Mouse (Mus musculus) CH12.LX (cell line): Measurements from ENCODE around the gene Pih1h3b. TPM values are rescaled to one million over a fixed set of nuclear protein-coding genes. Genes with fewer than 3 reads are reported as not detected.

Experiments
- DNase-seq: peaks from one replicate; pipeline ENCODE4 v3.0.0-alpha.2; 2013; ENCODE audit errors: extremely low read depth
- H3K27ac ChIP-seq: 2 replicates; pipeline ENCODE4 v1.5.1; 2012; ENCODE audit warnings: low read depth, mild to moderate bottlenecking, control low read depth, moderate library complexity; ENCODE audit not compliant: insufficient read depth
- H3K27me3 ChIP-seq: replicated peaks from 2 replicates; pipeline ENCODE3; 2012; ENCODE audit warnings: inconsistent platforms
- H3K36me3 ChIP-seq, 2 experiments: replicated peaks in 1 of 2; 2 replicates each; pipeline versions ENCODE3 to v1.6.1; 2012; ENCODE audit warnings: inconsistent platforms in 1 of 2, low read length in 1 of 2, mild to moderate bottlenecking in 1 of 2, mixed read lengths in 1 of 2, moderate library complexity in 1 of 2; ENCODE audit not compliant: control insufficient read depth in 1 of 2, insufficient read depth in 1 of 2
- H3K4me1 ChIP-seq, 2 experiments: 2 replicates each; pipeline ENCODE4 v1.6.1; 2012; ENCODE audit warnings: inconsistent platforms in 1 of 2, moderate library complexity in 1 of 2; ENCODE audit not compliant: insufficient read depth in 2 of 2, control insufficient read depth in 1 of 2
- H3K4me2 ChIP-seq: 2 replicates; pipeline ENCODE4 v1.6.1; 2012; ENCODE audit warnings: low read depth, mild to moderate bottlenecking, control low read depth; ENCODE audit not compliant: poor library complexity, insufficient read depth, severe bottlenecking
- H3K4me3 ChIP-seq, 3 experiments: fragments of 150-350 bp in 1 of 3; sonication (generic) in 1 of 3; replicated peaks in 1 of 3; 2 replicates each; pipeline versions ENCODE3 to v1.5.1; 2011 to 2012; ENCODE audit warnings: low read depth in 2 of 3, low read length in 2 of 3, mild to moderate bottlenecking in 2 of 3, moderate library complexity in 2 of 3, control low read depth in 1 of 3, improper control_type of control experiment in 1 of 3, inconsistent platforms in 1 of 3, mixed read lengths in 1 of 3; ENCODE audit not compliant: poor library complexity in 1 of 3
- H3K79me2 ChIP-seq: replicated peaks from 2 replicates; pipeline ENCODE4 v1.6.1; 2012; ENCODE audit warnings: mild to moderate bottlenecking, moderate library complexity; ENCODE audit not compliant: control insufficient read depth, poor library complexity, insufficient read depth, severe bottlenecking; ENCODE audit errors: extremely low read depth
- H3K9ac ChIP-seq: 2 replicates; pipeline ENCODE4 v1.6.1; 2012; ENCODE audit warnings: low read depth, mild to moderate bottlenecking, control low read depth, moderate library complexity; ENCODE audit not compliant: insufficient read depth
- H3K9me3 ChIP-seq: replicated peaks from 2 replicates; pipeline ENCODE3; 2012; ENCODE audit warnings: low read length, inconsistent platforms, mixed read lengths
- BHLHE40 ChIP-seq: IDR thresholded peaks from 2 replicates; pipeline ENCODE4 v1.6.1; 2011; ENCODE audit warnings: mild to moderate bottlenecking, low read depth, low read length, improper control_type of control experiment
- CTCF ChIP-seq, 2 experiments: IDR thresholded peaks in 1 of 2; conservative IDR thresholded peaks in 1 of 2; 2 replicates each; pipeline ENCODE4 v1.5.1; 2011 to 2012; ENCODE audit warnings: low read depth in 2 of 2, low read length in 2 of 2, improper control_type of control experiment in 1 of 2, inconsistent platforms in 1 of 2, mild to moderate bottlenecking in 1 of 2, moderate library complexity in 1 of 2
- E2F4 ChIP-seq: IDR thresholded peaks from 2 replicates; pipeline ENCODE4 v1.6.1; 2011; ENCODE audit warnings: low read depth, low read length, improper control_type of control experiment; ENCODE audit not compliant: insufficient replicate concordance
- ETS1 ChIP-seq: conservative IDR thresholded peaks from 2 replicates; pipeline ENCODE4 v1.6.1; 2012; ENCODE audit warnings: low read depth, mild to moderate bottlenecking, inconsistent platforms, low read length, improper control_type of control experiment, moderate library complexity
- IRF4 ChIP-seq: IDR thresholded peaks from 2 replicates; pipeline ENCODE4 v1.6.1; 2014; ENCODE audit warnings: low read depth, mild to moderate bottlenecking, inconsistent platforms, low read length, improper control_type of control experiment
- MAZ ChIP-seq: IDR thresholded peaks from 2 replicates; pipeline ENCODE4 v1.6.1; 2012; ENCODE audit warnings: low read depth, mild to moderate bottlenecking, inconsistent platforms, low read length, improper control_type of control experiment, moderate library complexity
- MXI1 ChIP-seq: IDR thresholded peaks from 2 replicates; pipeline ENCODE4 v1.6.1; 2011; ENCODE audit warnings: mild to moderate bottlenecking, low read depth, low read length, improper control_type of control experiment
- NELFE ChIP-seq: IDR thresholded peaks from 2 replicates; pipeline ENCODE4 v1.6.1; 2011; ENCODE audit warnings: low read depth, low read length, improper control_type of control experiment
- NRF1 ChIP-seq: IDR thresholded peaks from 2 replicates; pipeline ENCODE4 v1.6.1; 2014; ENCODE audit warnings: low read depth, mild to moderate bottlenecking, inconsistent platforms, low read length, improper control_type of control experiment, moderate library complexity
- PAX5 ChIP-seq: IDR thresholded peaks from 2 replicates; pipeline ENCODE4 v1.6.1; 2012; ENCODE audit warnings: low read length, inconsistent platforms, mixed read lengths
- POLR2A ChIP-seq: IDR thresholded peaks from 2 replicates; pipeline ENCODE4 v1.6.1; 2011; ENCODE audit warnings: low read depth, mild to moderate bottlenecking, improper control_type of control experiment, low read length
- POLR2AphosphoS2 ChIP-seq: IDR thresholded peaks from 2 replicates; pipeline ENCODE4 v1.6.1; 2011; ENCODE audit warnings: low read depth, low read length, improper control_type of control experiment
- RAD21 ChIP-seq: IDR thresholded peaks from 2 replicates; pipeline ENCODE4 v1.6.1; 2011; ENCODE audit warnings: low read depth, mild to moderate bottlenecking, low read length, improper control_type of control experiment, moderate library complexity
- SIN3A ChIP-seq: IDR thresholded peaks from 2 replicates; pipeline ENCODE4 v1.6.1; 2012; ENCODE audit warnings: low read length, improper control_type of control experiment, inconsistent platforms
- SMC3 ChIP-seq: IDR thresholded peaks from 2 replicates; pipeline ENCODE4 v1.6.1; 2011; ENCODE audit warnings: low read depth, low read length, improper control_type of control experiment
- UBTF ChIP-seq: IDR thresholded peaks from 2 replicates; pipeline ENCODE4 v1.6.1; 2012; ENCODE audit warnings: low read depth, mild to moderate bottlenecking, inconsistent platforms, low read length, improper control_type of control experiment, moderate library complexity
- USF1 ChIP-seq: IDR thresholded peaks from 2 replicates; pipeline ENCODE4 v1.6.1; 2014; ENCODE audit warnings: low read depth, mild to moderate bottlenecking, inconsistent platforms, low read length, improper control_type of control experiment
- USF2 ChIP-seq: conservative IDR thresholded peaks from 2 replicates; pipeline ENCODE4 v1.6.1; 2011; ENCODE audit warnings: low read depth, low read length, improper control_type of control experiment
- ZC3H11A ChIP-seq: IDR thresholded peaks from 2 replicates; pipeline ENCODE4 v1.6.1; 2012; ENCODE audit warnings: low read depth, mild to moderate bottlenecking, inconsistent platforms, low read length, improper control_type of control experiment
- ZKSCAN1 ChIP-seq: IDR thresholded peaks from 2 replicates; pipeline ENCODE4 v1.6.1; 2012; ENCODE audit warnings: low read depth, inconsistent platforms, low read length, improper control_type of control experiment, borderline replicate concordance
- dilution Hi-C: fragments of 300-500 bp; cut with MboI; formaldehyde crosslinking; loops from 2 replicates; pipeline ENCODE4 v1.14.3; 2020; ENCODE audit warnings: low sequenced_read_pairs; ENCODE audit not compliant: extremely low pct_unique_long_range_greater_than_20kb, extremely low pct_ligation_motif_present
- in situ Hi-C: fragments of 300-500 bp; cut with MboI; formaldehyde crosslinking; loops from 3 replicates; pipeline ENCODE4 v1.14.3; 2019; ENCODE audit warnings: low sequenced_read_pairs, low pct_ligation_motif_present, low pct_unique_long_range_greater_than_20kb, mixed read lengths
- polyA plus RNA-seq: library from polyadenylated mRNA; unstranded; fragments of >175 nt; gene quantifications from 2 replicates; pipeline ENCODE4 v1.2.1, GENCODE M21; 2012; ENCODE audit warnings: low read depth; ENCODE audit not compliant: insufficient read length
- total RNA-seq, 2 experiments: library from RNA; depleted of rRNA; stranded (reverse); fragments of 300-350 nt in 1 of 2; fragments of >200 nt in 1 of 2; gene quantifications; 2 replicates each; pipeline ENCODE4 v1.2.3; 2012 to 2014

Gene Pih1h3b
- total and polyA plus RNA-seq, 3 experiments, result 0.20 to 1.8 (median 0.48) TPM

DNA sequence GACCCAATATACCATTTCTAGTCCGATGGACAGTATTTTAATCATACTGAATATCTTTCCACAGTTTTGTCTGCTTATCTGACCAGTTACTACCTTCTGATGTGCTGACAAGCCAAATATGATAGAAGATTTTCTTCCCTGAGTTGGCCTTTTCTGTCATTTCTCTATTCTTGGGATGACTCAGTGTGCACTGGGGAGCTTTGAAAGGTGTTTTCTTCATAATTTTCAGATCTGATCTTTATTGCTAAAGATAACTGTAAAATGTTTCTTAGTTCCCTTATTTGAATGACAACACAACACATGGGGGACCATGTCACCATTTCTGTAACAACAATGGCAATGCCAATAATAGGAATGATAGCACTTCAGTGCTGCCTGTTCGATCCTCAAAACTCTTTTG is 19.9 kb downstream of the Pih1h3b start (continued):
- TF ChIP-seq UBTF (no peak), BHLHE40 (no peak), USF1 (no peak), NELFE (no peak), MAZ (no peak), ETS1 (peak; percentile 33; the same call in 1 of the 2 replicates), MXI1 (no peak), NRF1 (no peak), E2F4 (no peak), PAX5 (no peak), USF2 (no peak), IRF4 (peak; percentile 88), RAD21 (no peak), POLR2A (no peak), ZC3H11A (no peak), SIN3A (no peak), ZKSCAN1 (no peak), CTCF (conservative IDR thresholded peaks at IDR 0.05 in 1 of 2, IDR thresholded peaks at IDR 0.05 in 1 of 2; ENCODE audit: low read depth in 2 of 2, low read length in 2 of 2) (no peak), SMC3 (no peak), POLR2AphosphoS2 (no peak)

- Histone ChIP-seq H3K9ac (no peak overlapping the region), H3K4me1 (no peaks in the 10 kb centered on the region), H3K36me3 (no peaks in the 10 kb centered on the region), H3K9me3 (no peaks in the 10 kb centered on the region), H3K4me2 (no peak overlapping the region), H3K27ac (no peak overlapping the region), H3K27me3 (no peaks in the 10 kb centered on the region), H3K4me3 (no peak overlapping the region), H3K79me2 (no peaks in the 10 kb centered on the region)
- DNase-seq, result no peak
- dilution Hi-C loops (no loop called here), in situ Hi-C loops (no loop called here)
- TF ChIP-seq SMC3, result no peak
Observed at GRCm38 (mm10) chrX:140094066-140094465, 31.4 kb downstream of the Pih1h3b start.

Other genes starting within 250 kb of the Pih1h3b start
- not detected in 2 replicates for gene Morc4, start 191.2 kb upstream of the Pih1h3b start, total RNA-seq (2012; rRNA removed)
- gene Morc4, start 191.2 kb upstream of the Pih1h3b start, total RNA-seq (2014; rRNA removed), result not detected in 2 replicates
- gene Morc4, start 191.2 kb upstream of the Pih1h3b start, polyA plus RNA-seq, result not detected in 2 replicates
- gene Rbm41, start 64.3 kb upstream of the Pih1h3b start, total RNA-seq (2012; rRNA removed), result 8.0 and 8.9 TPM in 2 replicates
- 11.1 and 11.9 TPM in 2 replicates for gene Rbm41, start 64.3 kb upstream of the Pih1h3b start, total RNA-seq (2014; rRNA removed)
- 6.5 and 7.8 TPM in 2 replicates for gene Rbm41, start 64.3 kb upstream of the Pih1h3b start, polyA plus RNA-seq
- gene Nup62cl, start 167 bp upstream of the Pih1h3b start, total RNA-seq (2012; rRNA removed), result 29.3 and 41.8 TPM in 2 replicates
- 15.1 and 17.0 TPM in 2 replicates for gene Nup62cl, start 167 bp upstream of the Pih1h3b start, total RNA-seq (2014; rRNA removed)
- 7.2 and 8.3 TPM in 2 replicates for gene Nup62cl, start 167 bp upstream of the Pih1h3b start, polyA plus RNA-seq